Mouse (Mus musculus): Measurements from ENCODE around the gene Hecw1. TPM values are rescaled to one million over a fixed set of nuclear protein-coding genes. Genes with fewer than 3 reads are reported as not detected.
"Not testable (repeated sequence)": the region's sequence is repeated elsewhere in the genome, so short reads cannot be mapped to it uniquely, and the experiment has no call there.

Gene Hecw1
- polyA plus RNA-seq, 1 experiment from 2014 or later = 2.1 TPM

GRCm38 (mm10) chr13:14304103-14304502 is 218.9 kb downstream of the Hecw1 start:
- DNase-seq (ENCODE audit: low spot score) = no peak
- H3K36me3 ChIP-seq = no peaks in the 10 kb centered on the region
- H3K9me3 ChIP-seq (replicated peaks) = no peaks in the 10 kb centered on the region
- WGBS = 91% methylated on average over 1 of the region's 1 CpGs
- no peak overlapping the region for H3K27ac ChIP-seq (replicated peaks)
- no peak overlapping the region for H3K4me3 ChIP-seq
- H3K27me3 ChIP-seq (ENCODE audit: low read depth, poor library complexity, severe bottlenecking) = no peaks in the 10 kb centered on the region
- H3K4me1 ChIP-seq = no peaks in the 10 kb centered on the region

- Histone ChIP-seq H3K4me3 (no peak overlapping the region), H3K4me1 (no peaks in the 10 kb centered on the region), H3K36me3 (no peaks in the 10 kb centered on the region), H3K27ac (replicated peaks) (no peak overlapping the region), H3K9me3 (replicated peaks) (no peaks in the 10 kb centered on the region), H3K27me3 (ENCODE audit: low read depth, poor library complexity, severe bottlenecking) (no peaks in the 10 kb centered on the region)
- 58% methylated on average over 2 of the region's 2 CpGs for WGBS
- DNase-seq (ENCODE audit: low spot score) = no peak
These were observed 220.1 kb downstream of the Hecw1 start for GRCm38 (mm10) chr13:14302921-14303320.

GRCm38 (mm10) chr13:14290016-14290415 is 233.0 kb downstream of the Hecw1 start:
- H3K9me3 ChIP-seq (replicated peaks) = no peaks in the 10 kb centered on the region
- H3K36me3 ChIP-seq = no peaks in the 10 kb centered on the region
- H3K4me3 ChIP-seq = no peak overlapping the region
- no peaks in the 10 kb centered on the region for H3K27me3 ChIP-seq (ENCODE audit: low read depth, poor library complexity, severe bottlenecking)
- H3K4me1 ChIP-seq = no peaks in the 10 kb centered on the region
- WGBS = 27% methylated on average over 1 of the region's 1 CpGs
- no peak for DNase-seq (ENCODE audit: low spot score)
- no peak overlapping the region for H3K27ac ChIP-seq (replicated peaks)

- no peaks in the 10 kb centered on the region for H3K27me3 ChIP-seq (ENCODE audit: low read depth, poor library complexity, severe bottlenecking)
- no peaks in the 10 kb centered on the region for H3K4me1 ChIP-seq
- no peaks in the 10 kb centered on the region for H3K9me3 ChIP-seq (replicated peaks)
- no peak overlapping the region for H3K27ac ChIP-seq (replicated peaks)
- H3K36me3 ChIP-seq = no peaks in the 10 kb centered on the region
- no peak for DNase-seq (ENCODE audit: low spot score)
- H3K4me3 ChIP-seq = no peak overlapping the region
These were observed 251.6 kb downstream of the Hecw1 start for GRCm38 (mm10) chr13:14271476-14271875.

GRCm38 (mm10) chr13:14260939-14261338 is 262.1 kb downstream of the Hecw1 start:
- WGBS = 28% methylated on average over 9 of the region's 9 CpGs
- H3K27me3 ChIP-seq (ENCODE audit: low read depth, poor library complexity, severe bottlenecking) = not testable (repeated sequence)

GRCm38 (mm10) chr13:14245946-14246345 is 277.1 kb downstream of the Hecw1 start:
- Histone ChIP-seq H3K36me3 (no peaks in the 10 kb centered on the region), H3K27ac (replicated peaks) (no peak overlapping the region), H3K9me3 (replicated peaks) (no peaks in the 10 kb centered on the region), H3K4me3 (no peak overlapping the region), H3K4me1 (no peaks in the 10 kb centered on the region), H3K27me3 (ENCODE audit: low read depth, poor library complexity, severe bottlenecking) (no peaks in the 10 kb centered on the region)
- DNase-seq (ENCODE audit: low spot score) = no peak
- 50% methylated on average over 2 of the region's 2 CpGs for WGBS

More at GRCm38 (mm10) chr13:14260939-14261338, 262.1 kb downstream of the Hecw1 start:
- not testable (repeated sequence) for H3K9me3 ChIP-seq (replicated peaks); H3K4me3 ChIP-seq; H3K4me1 ChIP-seq; H3K27ac ChIP-seq (replicated peaks); H3K36me3 ChIP-seq; DNase-seq (ENCODE audit: low spot score)

GRCm38 (mm10) chr13:14179669-14180068 is 343.4 kb downstream of the Hecw1 start:
- Histone ChIP-seq H3K4me3 (no peak overlapping the region), H3K27me3 (ENCODE audit: low read depth, poor library complexity, severe bottlenecking) (no peaks in the 10 kb centered on the region), H3K9me3 (replicated peaks) (no peaks in the 10 kb centered on the region), H3K36me3 (peaks cover 25% of the 10 kb centered on the region), H3K27ac (replicated peaks) (no peak overlapping the region), H3K4me1 (no peaks in the 10 kb centered on the region)
- DNase-seq (ENCODE audit: low spot score) = no peak
- WGBS = 97% methylated on average over 3 of the region's 3 CpGs

- H3K27ac ChIP-seq (replicated peaks) = no peak overlapping the region
- 93% methylated on average over 1 of the region's 1 CpGs for WGBS
- no peak for DNase-seq (ENCODE audit: low spot score)
- H3K36me3 ChIP-seq = peaks cover 15% of the 10 kb centered on the region
- H3K9me3 ChIP-seq (replicated peaks) = no peaks in the 10 kb centered on the region
- no peaks in the 10 kb centered on the region for H3K27me3 ChIP-seq (ENCODE audit: low read depth, poor library complexity, severe bottlenecking)
- H3K4me1 ChIP-seq = no peaks in the 10 kb centered on the region
- no peak overlapping the region for H3K4me3 ChIP-seq
These were observed 345.0 kb downstream of the Hecw1 start for GRCm38 (mm10) chr13:14177989-14178388.

Other genes with a start within 250 kb of the Hecw1 start
- gene Mrpl32, start 89.9 kb upstream of the Hecw1 start, polyA plus RNA-seq (2016; fragmentation: Nextera tagmentation; extraction: Ambion mirVana) = 98.8 and 109 TPM in 2 replicates
- 236 and 248 TPM in 2 replicates for gene Psma2, start 90.0 kb upstream of the Hecw1 start, polyA plus RNA-seq (2016; fragmentation: Nextera tagmentation; extraction: Ambion mirVana)
- 29.5 and 29.6 TPM in 2 replicates for gene AW209491, start 106.9 kb upstream of the Hecw1 start, polyA plus RNA-seq (2016; fragmentation: Nextera tagmentation; extraction: Ambion mirVana)

All from midbrain, embryonic 10.5 days (tissue).